Mouse (Mus musculus) ES-CJ7 (cell line): ENCODE results near the gene Olfr1.

Experiments
- DNase-seq: peaks from one replicate; pipeline ENCODE4 v3.0.0; 2011; ENCODE audit warnings: low read depth, low spot score

Gene Olfr1

DNA sequence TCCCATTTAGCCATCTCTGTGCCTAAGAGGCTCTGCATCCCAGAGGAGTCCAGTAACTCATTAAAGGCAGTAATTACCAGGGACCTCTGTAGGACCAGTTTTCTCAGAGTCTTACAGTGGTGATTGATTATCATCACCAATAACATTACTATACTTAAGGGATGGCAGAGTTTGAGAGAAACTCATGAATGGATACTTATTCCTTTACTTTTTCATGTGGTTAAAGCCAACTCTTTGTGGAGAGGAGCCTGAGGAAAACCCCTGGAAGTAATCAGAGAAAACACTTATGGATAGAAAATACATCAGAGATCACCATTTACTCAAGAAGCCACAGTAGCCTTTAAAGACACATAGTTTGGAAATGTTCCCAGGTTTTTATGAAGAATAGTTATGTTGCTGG lies at the start of gene Olfr1:
TSS of gene Olfr1 (minus strand) at position 101 of the 400 bp plus-strand sequence.
- DNase-seq = no peak

DNA sequence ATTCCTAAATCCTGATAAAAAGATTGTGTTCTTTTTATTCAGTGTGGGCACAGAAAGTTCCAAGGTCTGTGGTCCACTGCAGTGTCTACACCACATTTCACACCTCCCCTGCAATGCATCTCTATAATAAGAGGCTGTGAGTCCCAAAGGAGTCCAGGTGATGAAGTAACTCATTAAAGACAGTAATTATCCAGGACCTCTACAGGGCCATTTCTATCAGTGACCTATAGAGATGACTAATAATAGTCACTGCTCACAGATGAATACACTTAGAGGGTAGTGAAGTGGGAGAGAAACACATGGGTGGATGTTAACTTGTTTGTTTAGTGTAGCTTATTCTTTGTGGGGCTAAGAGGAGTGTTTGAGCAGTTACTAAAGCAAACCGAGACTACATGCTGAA lies 29.0 kb upstream of the Olfr1 start, which contains the start of gene Olfr378:
TSS of gene Olfr378 (minus strand) at position 101 of the 400 bp plus-strand sequence.
- DNase-seq = no peak

DNA sequence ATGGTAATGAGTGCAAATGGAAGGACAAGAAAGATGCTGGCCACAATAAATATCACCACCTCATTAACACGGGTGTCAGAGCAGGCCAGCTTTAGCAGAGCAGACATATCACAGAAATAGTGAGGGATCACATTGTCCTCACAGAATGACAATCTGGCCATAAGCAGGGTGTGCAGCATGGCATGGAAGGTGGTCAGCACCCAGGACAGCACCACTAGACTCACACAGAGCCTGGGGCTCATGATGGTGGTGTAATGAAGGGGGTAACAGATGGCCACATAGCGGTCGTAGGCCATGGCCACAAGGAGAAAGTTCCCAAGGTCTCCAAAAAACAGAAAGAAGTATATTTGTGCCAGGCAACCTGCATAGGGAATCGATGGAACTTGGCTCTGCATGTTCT lies 4.0 kb downstream of the Olfr1 start:
- peak; percentile 21 for DNase-seq

DNA sequence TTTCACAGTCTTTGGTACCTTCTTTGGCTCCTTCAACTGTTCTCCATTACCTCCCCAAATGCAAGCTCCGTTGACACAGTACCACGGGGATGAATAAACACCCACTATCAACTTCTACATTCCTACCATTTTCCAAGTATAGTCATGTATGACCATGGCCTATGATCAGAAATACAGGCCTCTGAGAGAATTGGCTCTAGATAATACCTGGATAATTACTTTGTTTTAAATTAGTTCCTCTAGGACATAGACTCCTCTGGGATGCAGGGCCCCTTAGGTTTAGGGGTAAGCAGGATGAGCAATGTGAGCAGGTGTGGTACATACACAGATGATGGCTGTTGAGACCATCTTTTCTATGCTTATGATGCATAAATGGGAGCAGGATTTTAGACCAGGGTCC lies 28.5 kb downstream of the Olfr1 start, which contains the start of gene Olfr376:
TSS of gene Olfr376 (plus strand) at position 301 of the 400 bp plus-strand sequence.
- no peak for DNase-seq

DNA sequence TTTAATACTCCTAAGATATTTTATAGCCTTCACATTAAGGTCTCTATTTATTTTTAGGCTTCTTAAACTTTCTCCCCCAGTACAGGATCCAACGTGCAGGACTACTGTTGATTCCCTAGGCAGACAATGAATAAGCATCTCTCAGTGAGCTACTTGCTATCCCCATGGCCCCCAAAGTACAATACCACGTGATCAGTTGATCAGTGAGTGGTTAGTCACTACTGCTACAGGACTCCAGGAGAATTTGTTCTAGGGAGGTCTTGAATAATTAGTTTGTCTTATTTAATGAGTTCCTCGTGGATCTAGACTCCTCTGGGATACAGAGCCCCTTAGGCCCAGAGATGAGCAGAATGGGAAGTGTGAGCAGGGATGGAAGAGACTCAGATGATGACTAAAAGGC lies 48.9 kb downstream of the Olfr1 start, which contains the start of gene Olfr20:
TSS of gene Olfr20 (plus strand) at position 301 of the 400 bp plus-strand sequence.
- DNase-seq = no peak
